Mouse (Mus musculus) ES-E14 (cell line): ENCODE results near the gene Zfp652.

Experiments used
- HCFC1 ChIP-seq: IDR thresholded peaks from 2 replicates; pipeline ENCODE4 v1.6.1; 2012; ENCODE audit warnings: low read length, inconsistent platforms, borderline replicate concordance; ENCODE audit not compliant: insufficient read depth
- ZNF384 ChIP-seq: IDR thresholded peaks from 2 replicates; pipeline ENCODE4 v1.6.1; 2012; ENCODE audit warnings: low read depth, low read length, inconsistent platforms

- TF ChIP-seq HCFC1, result no peak
- no peak for TF ChIP-seq ZNF384
Observed at GRCm38 (mm10) chr11:95850898-95851297, 138.4 kb downstream of the Zfp652 start.
